Mouse (Mus musculus) heart, postnatal 36 days (tissue): Measurements from ENCODE around the gene Atp2c2. TPM values are rescaled to one million over a fixed set of nuclear protein-coding genes. Genes with fewer than 3 reads are reported as not detected.

Experiments
- DNase-seq, 2 experiments: peaks; one replicate each; pipeline ENCODE4 v3.0.0; 2021 to 2022
- intact Hi-C: fragments of 180-260 bp; cut with DNase I; formaldehyde crosslinking; loops from one replicate; pipeline ENCODE4 v1.15.1; 2025
- total RNA-seq, 2 experiments: library from RNA; stranded (reverse); gene quantifications; 2 replicates each; pipeline ENCODE4 v1.2.3; 2021

Atp2c2 gene
- total RNA-seq, 2 experiments from 2014 or later = not detected

DNA sequence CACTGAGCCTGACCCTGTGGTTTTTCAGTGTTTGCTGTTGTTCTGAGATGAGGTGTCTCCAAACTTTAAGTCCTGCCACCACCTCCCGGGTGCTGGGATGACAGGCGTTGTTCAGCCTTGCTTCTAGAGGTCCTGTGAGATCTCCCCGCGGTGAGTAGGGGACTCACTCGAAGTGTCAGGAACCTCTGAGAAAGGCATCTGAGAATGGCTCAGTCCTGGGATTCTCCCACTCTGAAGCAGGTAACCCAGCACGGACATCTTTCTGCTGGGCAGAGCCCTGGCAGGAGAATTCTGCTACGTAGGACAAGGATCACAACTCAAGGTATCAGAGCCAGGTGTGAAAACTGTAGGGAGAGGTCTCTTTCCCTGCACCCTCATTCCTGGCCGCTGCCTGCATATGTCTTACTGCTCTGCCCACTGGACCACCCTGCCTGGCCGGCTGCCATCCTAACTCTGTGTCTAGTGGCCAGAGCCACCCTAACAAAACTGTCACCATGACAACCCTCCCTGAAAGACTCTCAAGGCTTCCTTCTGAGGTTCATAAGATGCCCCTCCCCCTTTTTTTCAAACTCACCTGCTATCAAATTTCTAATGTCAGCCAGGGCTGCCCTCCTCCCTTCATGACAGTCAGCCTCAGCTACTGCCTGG is 80.7 kb downstream of the Atp2c2 start:
- DNase-seq = no peak
- intact Hi-C loops = loop anchor here (5.0 kb wide), 1 partner anchor 292 kb away; no protein-coding TSS in a partner anchor

DNA sequence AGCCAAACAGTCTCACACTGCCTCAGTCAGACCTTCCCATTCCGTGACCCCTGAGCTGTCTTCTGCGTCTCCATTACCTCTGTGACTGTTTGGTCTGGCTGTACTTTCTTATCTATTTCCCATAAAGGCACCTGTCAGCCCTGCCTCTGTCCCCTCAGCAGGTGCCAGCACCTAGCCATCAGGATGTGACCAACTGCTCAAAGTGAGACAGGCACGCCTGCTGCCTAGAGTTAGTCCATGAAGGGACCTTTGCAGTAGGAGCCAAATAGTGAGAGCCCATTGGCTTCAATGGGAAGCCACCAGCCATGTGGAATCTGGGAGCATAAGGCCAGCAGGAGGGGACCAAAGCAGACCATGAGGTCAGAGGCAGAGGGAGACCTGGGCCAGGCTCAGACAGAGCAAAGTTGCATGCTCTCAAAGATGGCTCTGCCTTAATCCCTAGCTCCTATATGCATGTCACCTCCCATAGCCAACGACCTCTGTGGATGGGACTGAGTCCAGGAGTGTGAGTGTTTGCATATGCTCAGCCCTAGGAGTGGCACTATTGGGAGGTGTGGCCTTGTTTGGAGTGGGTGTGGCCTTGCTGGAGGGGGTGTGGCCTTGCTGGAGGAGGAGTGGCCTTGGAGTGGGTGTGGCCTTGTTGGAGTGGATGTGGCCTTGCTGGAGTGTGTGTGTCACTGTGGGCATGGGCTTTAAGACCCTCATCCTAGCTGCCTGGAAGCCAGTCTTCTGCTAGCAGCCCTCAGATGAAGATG is 81.5 kb downstream of the Atp2c2 start:
- intact Hi-C loops = loop anchor here (5.0 kb wide), 1 partner anchor 291 kb away; no protein-coding TSS in a partner anchor
- no peak for DNase-seq

DNA sequence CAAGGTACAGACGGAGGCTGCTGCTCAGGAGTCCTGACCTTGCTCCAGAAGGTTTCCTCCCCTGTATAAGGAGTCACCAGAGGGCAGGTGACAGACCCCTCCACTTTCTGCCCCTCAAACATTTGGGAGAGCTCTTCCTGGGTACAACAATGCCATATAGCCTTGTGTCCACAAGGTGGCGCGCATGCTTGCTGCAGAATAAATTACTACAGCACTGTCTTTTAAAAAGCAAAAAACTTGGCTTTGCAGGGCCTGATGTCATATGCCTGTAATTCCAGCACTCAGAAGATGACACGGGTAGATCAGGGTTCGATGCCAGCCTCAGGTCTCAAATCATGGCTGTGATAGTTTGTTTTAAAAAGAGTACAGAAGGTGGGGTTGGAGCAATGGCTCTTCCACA is 82.9 kb downstream of the Atp2c2 start:
- DNase-seq = peak; percentile 80 to 84
- intact Hi-C loops = loop anchor here (1.0 to 5.0 kb wide), 3 partner anchors 61 to 290 kb away; no protein-coding TSS in a partner anchor

DNA sequence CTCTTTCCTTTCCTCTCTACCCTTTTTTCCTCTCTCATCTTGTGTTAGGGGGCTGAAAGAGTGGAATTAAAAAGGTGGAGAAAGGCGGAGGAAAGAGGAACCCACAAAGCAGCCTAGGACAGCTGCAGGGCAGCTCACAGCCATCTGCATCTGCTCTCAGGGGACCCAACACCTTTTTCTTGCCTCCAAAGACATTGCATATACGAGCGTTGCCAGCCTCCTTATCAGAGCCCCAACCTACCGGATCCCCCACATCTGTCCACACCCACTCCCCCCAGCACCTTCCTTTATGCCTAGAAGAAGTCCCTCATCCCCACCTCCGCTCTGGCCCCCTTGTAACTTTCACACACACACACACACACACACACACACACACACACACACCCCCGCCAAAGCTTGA is 83.8 kb downstream of the Atp2c2 start:
- intact Hi-C loops = loop anchor here (5.0 kb wide), 1 partner anchor 289 kb away; no protein-coding TSS in a partner anchor
- no peak for DNase-seq

DNA sequence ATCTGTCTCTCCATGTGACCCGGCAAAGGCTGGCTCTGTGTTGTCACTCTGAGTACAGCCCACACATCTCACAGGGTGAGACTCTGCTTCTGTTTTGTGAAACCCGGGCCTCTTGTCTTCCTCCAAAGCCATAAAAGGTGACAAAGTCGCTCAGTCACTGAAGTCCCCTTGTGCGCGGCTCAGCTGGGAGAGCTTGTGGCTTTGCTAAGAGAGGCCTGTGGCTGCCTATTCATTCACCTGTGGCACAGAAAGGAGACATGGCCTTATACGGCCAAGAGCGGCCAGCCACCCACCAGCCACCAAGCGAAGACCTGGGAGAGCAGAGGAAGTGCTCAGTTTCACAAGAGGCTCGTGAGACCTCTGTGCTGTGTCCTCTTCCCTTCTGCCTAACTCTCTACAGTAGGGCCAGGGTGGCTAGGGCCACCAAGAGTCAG is 84.3 kb downstream of the Atp2c2 start:
- DNase-seq = no peak
- intact Hi-C loops = loop anchor here (5.0 kb wide), 1 partner anchor 288 kb away; no protein-coding TSS in a partner anchor

DNA sequence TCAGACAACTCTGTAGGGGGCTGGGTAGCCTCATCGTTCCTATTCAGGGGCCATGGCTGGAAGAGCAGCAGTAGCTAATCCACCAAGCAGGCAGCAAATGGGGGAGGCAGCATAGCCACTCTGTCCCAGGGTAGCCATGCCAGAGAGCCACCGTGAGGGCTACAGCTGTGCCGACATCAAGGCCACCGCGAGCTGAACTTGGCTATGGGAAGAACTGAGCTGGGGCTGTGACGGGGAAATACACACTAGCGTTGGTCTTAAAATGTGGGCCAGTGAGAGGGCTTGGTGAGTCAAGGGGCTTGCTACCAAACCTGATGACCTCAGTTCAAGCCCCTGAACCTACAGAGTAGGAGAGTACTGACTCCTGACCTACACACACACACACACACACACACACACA is 84.9 kb downstream of the Atp2c2 start:
- no peak for DNase-seq
- intact Hi-C loops = loop anchor here (5.0 kb wide), 1 partner anchor 288 kb away; no protein-coding TSS in a partner anchor

DNA sequence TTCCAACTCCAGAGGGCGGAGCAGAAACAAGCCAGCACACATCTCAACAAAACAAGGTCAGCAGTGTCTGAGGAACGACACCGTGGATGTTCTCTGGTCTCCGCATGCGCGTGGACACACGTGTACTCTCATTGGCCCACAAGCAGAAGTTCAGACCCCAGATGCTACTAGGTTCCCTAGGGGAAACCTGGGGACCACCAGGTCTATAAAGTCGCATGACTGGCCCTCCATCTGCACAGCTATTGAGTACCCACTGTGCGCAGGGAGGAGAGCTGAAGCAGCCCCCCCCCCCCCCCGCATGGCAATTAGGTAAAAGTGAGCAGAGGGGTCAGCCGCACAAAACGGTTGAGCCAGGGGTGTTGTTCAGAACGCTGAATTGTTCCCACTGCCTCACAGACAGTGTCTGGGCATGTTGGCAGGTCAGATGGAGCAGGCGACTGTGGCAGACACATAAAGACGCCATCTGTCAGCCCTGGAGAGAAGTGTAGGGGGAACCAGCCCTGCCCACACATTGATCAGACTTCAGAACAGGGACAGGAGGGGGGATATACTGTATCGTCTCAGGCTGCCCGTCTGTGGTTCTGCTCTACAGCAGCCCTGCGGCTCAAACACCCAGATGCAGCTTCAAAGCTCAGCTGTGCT is 86.1 kb downstream of the Atp2c2 start:
- DNase-seq = no peak
- intact Hi-C loops = no loop called here

DNA sequence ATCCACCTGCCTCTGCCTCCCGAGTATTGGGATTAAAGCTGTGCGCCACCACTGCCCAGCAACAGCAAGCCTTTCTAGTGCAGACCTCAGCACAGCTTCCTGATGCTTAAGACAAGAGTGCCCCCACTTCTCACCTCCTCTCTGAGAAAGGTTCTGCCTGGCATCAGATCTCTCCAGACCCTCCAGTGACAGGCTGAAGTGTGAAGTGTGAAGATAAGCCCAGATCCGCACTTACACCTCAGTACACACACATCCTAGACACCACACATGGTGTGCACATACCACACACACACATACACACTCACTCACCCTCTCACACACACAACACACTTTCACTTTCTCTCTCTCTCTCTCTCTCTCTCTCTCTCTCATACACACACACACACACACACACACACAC is 87.1 kb downstream of the Atp2c2 start:
- no peak for DNase-seq
- intact Hi-C loops = no loop called here

DNA sequence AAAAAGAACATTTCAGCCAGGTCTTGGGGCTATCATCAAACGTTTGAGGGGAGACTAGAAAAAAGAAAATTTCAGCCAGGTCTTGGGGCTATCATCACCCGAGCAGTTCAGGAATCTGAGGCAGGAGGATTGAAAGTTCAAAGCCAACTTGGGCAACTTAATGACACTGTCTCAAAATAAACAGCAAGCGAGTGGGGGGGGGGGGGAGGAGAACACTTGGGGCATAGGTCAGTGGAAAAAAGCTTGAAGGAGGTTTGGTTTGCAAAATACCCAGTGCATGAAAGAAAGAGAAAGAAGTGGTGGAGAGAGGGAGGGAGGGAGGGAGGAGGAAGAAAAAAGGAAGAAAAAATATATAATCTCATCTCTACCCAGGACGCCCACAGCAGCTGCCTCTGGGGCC is 87.5 kb downstream of the Atp2c2 start:
- intact Hi-C loops = no loop called here
- DNase-seq = no peak

DNA sequence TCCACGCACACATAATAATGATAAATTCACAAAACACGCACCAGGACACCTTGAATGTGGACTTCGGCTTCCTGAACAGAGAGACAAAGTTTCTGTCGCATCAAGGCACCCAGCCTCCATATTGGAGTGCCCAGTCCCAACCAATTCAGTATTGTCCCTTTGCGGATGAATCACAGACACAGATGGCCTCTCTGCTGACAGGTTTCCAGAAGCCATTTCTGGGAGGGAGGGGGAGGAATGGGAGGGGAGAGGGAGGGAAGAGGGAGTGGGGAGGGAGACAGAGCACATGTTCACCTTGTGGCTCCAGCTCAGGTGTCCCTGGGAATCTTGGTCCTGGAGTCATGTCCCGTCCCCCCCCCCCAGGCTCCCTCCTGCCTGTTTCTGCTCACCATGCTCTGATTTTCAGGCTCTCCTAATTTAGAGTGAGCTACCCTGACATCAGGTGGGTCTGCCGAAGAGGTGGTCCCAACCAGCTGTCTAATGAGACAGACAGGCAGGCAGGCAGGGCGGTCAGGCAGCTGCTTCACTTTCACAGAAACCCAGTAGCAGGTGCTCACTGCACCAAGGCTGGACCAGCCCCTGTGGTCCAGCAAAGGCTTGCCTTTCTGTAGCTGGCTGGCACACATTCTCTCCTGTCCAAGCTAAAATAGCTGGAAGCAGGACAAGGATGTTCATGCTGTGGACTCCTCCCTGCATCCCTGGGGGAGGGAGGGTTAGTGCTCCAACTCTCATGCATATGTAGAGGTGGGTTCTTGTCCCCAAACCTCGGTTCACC is 89.0 kb downstream of the Atp2c2 start:
- no peak for DNase-seq
- intact Hi-C loops = no loop called here

DNA sequence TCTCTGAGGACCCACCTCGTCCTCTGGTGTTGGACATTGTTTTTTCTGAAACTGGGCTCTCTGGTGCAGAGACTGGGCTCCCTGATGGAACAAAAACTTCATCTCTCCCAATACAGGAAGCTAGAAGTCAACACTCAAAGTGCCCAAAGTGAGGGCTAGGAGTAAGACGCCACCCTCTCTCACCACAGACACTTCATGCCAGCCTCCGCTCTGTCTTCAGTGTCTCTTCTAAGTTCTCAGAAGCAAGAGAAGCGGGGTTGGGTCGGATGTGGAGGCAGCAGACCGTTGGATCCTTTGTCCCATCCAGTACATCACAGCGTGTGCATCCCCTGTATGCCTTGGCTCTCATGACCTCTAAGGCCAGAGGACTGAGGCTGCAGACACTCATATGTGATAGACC is 89.8 kb downstream of the Atp2c2 start:
- no peak for DNase-seq
- intact Hi-C loops = no loop called here

DNA sequence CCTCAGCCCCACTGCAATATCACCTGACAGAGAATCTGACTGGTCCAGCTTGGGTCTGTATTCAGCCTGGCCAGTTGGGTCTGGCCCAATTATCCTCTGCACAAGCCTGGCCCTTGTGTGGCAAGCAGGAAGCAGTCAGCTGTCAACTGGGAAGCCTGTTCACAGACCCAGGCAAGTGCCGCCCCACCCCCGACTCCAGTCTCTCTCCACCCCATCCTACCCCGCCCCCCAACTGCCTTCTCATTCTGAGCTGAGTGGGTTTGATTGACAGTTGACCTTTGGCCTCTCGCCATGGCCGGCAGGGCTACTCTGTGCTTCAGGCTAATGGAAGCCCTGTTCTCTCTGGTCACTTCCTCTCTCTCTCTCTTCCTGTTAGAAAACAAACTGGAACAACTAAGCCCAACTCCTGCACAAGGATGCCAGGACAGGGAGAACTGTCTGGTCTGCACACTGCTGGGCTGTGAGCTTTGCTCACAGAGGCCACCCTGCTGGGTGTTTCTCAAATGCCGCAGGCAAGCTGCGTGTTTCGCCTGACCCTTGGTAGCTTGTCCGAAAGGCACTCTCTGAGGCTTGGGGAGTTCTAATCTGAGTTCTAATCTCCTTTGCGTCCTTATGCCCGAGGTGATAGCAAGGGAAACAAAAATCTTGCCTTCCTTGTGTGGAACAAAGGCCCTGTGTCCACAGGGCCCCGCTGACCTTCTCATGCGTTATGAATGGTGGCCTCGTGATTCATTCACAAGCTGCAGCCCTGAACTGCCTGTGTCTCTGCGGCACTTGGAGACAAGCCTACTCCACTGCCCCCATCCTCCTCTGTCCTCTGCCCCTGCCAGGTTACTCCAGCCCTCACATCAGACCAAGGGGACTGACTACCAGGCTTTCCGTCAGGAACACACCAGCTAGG is 92.2 kb downstream of the Atp2c2 start:
- DNase-seq = no peak
- intact Hi-C loops = no loop called here

DNA sequence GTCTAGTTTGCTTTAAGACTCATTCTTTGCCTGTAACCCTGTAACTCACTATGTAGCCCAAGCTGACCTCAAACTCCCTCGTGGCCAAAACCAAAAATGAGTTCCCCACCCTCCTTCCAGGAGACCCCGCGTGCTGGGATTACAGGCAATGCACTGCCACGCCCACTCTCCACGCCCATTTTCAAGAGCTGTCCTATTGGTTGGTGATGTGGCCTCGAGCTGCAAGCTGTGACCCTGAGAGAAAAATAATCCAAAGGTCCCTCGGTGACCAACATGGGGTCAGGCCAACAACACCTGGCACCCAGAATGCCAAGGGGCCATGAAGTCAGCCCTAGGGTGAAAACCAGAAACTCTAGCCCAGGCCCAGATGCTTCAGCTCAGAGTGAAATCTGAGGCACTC is 94.9 kb downstream of the Atp2c2 start:
- no peak for DNase-seq
- intact Hi-C loops = no loop called here

DNA sequence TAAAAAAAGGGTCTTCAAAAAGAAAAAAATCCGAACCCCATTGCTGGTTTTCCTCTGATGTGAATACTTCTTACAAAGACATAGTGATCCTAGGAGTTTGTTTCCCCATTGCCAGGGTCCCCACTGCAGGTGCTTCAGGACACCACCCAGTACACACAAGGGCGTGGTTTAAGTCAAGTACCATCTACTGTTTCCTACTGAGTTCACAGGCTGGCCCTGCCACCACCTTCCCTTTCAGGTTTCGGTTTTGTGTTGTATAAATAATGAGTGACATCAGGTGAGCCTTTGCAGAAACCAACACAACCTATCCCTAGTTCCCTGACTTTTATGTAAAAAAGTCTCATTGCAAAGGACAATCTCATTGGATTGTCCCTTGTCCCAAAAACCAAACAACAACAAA is 95.8 kb downstream of the Atp2c2 start:
- DNase-seq = no peak
- intact Hi-C loops = no loop called here

DNA sequence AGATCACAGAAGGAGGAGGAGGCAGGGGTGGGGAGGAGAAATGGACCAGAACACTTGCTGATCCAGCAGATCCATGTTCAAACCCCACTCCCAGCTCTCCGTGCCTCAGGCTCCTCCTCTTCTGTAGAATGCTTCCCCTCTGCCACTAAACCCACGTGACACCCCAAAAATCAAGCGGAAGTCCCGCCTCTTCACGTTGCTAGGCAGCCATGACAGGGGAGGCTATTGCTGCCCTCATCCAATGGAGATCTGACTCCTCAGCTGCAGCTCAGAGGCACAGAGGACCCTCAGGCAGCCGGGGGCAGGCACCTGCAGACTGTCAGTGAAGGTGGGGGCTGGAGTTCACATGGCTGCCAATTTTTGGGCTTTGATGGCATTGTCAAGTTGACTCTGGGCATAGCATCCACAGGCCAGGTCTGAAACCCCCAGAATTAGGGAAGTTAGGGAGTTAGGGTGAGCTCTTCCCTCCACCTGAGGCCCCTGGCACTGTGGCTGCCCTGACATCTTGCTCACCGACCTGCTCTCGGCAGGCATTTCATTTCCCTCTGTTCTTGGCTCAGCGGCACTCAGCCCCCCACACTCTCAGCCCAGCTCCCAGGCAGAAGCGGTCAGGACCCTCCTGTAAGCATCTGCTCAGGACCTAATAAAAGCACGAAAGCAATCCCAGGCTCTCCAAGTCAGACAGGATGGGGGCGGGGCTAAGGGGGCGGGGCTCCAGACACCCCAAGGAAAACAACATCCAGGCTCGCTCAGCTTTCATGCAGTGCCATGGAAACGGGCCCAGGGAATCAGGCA is 98.6 kb downstream of the Atp2c2 start:
- peak in 1 of 2 experiments; percentile 53 for DNase-seq
- intact Hi-C loops = no loop called here

DNA sequence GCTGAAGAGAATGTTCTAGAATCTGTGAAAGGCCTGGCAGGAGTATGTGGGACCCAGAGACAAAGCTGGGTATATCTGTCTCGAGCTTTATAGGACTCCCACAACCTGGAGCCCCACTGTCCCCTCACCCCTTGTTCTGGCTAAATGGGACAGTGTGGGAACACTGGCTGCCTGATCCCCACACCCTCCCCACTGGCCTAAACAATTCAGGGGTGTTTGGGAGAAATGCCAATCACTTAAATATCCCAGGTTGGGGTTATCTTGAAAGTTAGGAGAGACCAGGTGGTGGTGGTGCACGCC is 99.1 kb downstream of the Atp2c2 start:
- intact Hi-C loops = no loop called here
- no peak for DNase-seq

DNA sequence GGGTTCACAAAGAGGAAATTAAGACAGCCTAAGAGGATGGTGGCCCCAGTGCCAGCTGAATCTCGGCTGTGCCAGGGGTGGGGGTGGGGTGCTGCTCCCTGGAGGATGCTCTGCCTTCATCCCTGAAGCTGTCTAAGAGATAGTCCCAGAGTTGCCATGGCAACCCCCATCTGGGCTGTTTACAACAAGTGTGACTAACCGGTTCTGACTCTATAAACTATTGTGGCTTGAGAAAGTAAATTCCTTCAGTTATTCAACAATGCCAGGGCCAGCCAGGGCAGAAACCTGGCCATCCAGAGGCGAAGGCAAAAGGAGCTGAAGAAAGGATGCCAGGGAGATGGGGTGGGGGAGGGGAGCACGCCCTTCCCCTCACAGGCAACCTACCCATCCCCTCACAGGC is 101.4 kb downstream of the Atp2c2 start:
- DNase-seq = no peak
- intact Hi-C loops = no loop called here

DNA sequence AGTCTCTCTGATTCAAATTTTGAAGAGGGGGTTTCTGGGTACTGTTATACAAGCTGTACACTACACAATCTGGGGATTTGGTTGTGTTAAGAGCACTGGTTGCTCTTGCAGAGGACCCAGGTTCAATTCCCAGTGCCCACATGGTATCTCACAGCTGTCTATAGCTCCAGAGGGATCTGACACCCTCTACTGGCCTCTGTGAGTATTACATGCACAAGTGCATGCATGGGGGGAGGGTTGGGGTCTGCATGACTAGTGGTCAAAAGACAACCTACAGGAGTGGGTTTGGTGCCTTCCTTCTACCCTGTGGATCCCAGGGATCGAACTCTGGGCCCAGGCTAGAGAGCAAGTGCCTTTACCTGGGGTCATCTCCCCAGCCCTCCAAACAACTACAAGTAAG is 102.8 kb downstream of the Atp2c2 start:
- intact Hi-C loops = no loop called here
- no peak for DNase-seq

DNA sequence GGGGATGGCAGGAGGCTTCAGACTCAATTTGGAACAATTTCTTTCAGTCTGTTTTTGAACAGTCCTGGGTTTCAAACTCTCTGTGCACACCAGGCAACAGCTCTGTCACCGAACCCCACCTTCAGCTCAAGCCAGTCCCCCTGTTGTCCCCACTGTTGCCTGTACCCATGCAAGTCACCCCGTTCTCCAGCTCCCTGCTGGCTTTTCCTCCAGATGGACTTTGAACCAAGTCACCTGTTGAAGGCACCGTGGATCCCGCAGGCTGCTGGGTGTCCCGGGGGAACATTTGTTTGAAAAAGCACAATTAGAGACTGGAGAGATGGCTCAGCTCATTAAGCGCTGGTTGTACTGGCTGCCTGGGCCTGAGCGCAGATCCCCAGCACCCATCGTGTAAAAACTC is 105.5 kb downstream of the Atp2c2 start:
- intact Hi-C loops = no loop called here
- no peak for DNase-seq
